Mouse (Mus musculus) heart, postnatal 0 days (tissue): ENCODE results near the gene Aknad1. TPM values are rescaled to one million over a fixed set of nuclear protein-coding genes. Genes with fewer than 3 reads are reported as not detected.

Source experiments
- ATAC-seq: fragments of 200-750 bp; cut with Nextera tagmentation; 2 replicates; pipeline ENCODE4 v1.8.0; 2017; ENCODE audit warnings: low read depth, moderate number of reproducible peaks, moderate library complexity; ENCODE audit not compliant: insufficient read depth
- DNase-seq: peaks from one replicate; pipeline ENCODE4 v3.0.0-alpha.2; 2016; ENCODE audit warnings: low spot score
- H3K27ac ChIP-seq: fragments of 300-500 bp; sonication (generic); 2 replicates; pipeline ENCODE4 v1.5.1; 2014; ENCODE audit warnings: low read depth, mild to moderate bottlenecking
- H3K27me3 ChIP-seq: fragments of 300-500 bp; sonication (generic); 2 replicates; pipeline ENCODE4 v1.6.1; 2014; ENCODE audit warnings: low read length, mixed read lengths; ENCODE audit not compliant: control insufficient read depth, insufficient read depth
- H3K36me3 ChIP-seq: fragments of 300-500 bp; sonication (generic); replicated peaks from 2 replicates; pipeline ENCODE4 v1.6.1; 2014; ENCODE audit warnings: low read length, mixed read lengths; ENCODE audit not compliant: control insufficient read depth, insufficient read depth
- H3K4me1 ChIP-seq: fragments of 300-500 bp; sonication (generic); 2 replicates; pipeline ENCODE4 v1.6.1; 2014; ENCODE audit warnings: antibody characterized with exemption; ENCODE audit not compliant: control insufficient read depth, insufficient read depth
- H3K4me2 ChIP-seq: fragments of 300-500 bp; sonication (generic); 2 replicates; pipeline ENCODE4 v1.6.1; 2014; ENCODE audit warnings: low read depth, mild to moderate bottlenecking, low read length, moderate library complexity
- H3K4me3 ChIP-seq: fragments of 300-500 bp; sonication (generic); 2 replicates; pipeline ENCODE4 v1.5.1; 2014; ENCODE audit warnings: low read depth, low read length
- H3K9ac ChIP-seq: fragments of 300-500 bp; sonication (generic); replicated peaks from 2 replicates; pipeline ENCODE4 v1.6.1; 2014; ENCODE audit warnings: low read depth, low read length, mixed read lengths
- H3K9me3 ChIP-seq: fragments of 300-500 bp; sonication (generic); replicated peaks from 2 replicates; pipeline ENCODE4 v1.6.1; 2016; ENCODE audit warnings: low read length; ENCODE audit not compliant: control insufficient read depth
- CTCF ChIP-seq: IDR thresholded peaks from 2 replicates; pipeline ENCODE4 v1.5.1; 2016; ENCODE audit warnings: antibody characterized with exemption, control low read depth, low read depth
- EP300 ChIP-seq: IDR thresholded peaks from 2 replicates; pipeline ENCODE4 v1.6.1; 2016; ENCODE audit warnings: antibody characterized with exemption, low read depth
- WGBS: fragments of 180-500 bp; shearing (Covaris S2); extraction: QIAGEN DNeasy Blood & Tissue Kit; methylation state at CpG from one replicate; pipeline ENCODE4 v1.1.7; 2014; 5-methylcytosine and 5-hydroxymethylcytosine counted together
- polyA plus RNA-seq: library from polyadenylated mRNA; unstranded; fragments of >200 nt; fragmentation: Nextera tagmentation; extraction: Ambion mirVana; gene quantifications from 2 replicates; pipeline ENCODE4 v1.2.1, GENCODE M21; 2015
- total RNA-seq: library from RNA; depleted of rRNA; stranded (reverse); fragments of >200 nt; gene quantifications from 2 replicates; pipeline ENCODE4 v1.2.3, GENCODE M21; 2014; ENCODE audit warnings: low replicate concordance; rRNA removed

Gene Aknad1
- total RNA-seq (not detected in 2 replicates), polyA plus RNA-seq (0.05 TPM in 1 of 2 replicates, not detected in the other)

GRCm38 (mm10) chr3:108739045-108739708 lies at the start of gene Aknad1:
Gene Aknad1 (plus strand): TSS chr3:108739658.
- H3K27ac ChIP-seq: no peak within 1 kb of the TSS
- DNase-seq (no peak), ATAC-seq (no peak)
- H3K36me3 ChIP-seq: no peaks in the 10 kb centered on the region
- no peaks in the 10 kb centered on the region; the same call in 1 of the 2 replicates for H3K4me1 ChIP-seq
- TF ChIP-seq EP300 (no peak), CTCF (no peak)
- no peak within 1 kb of the TSS for H3K4me3 ChIP-seq
- no peak within 1 kb of the TSS for H3K4me2 ChIP-seq
- H3K9ac ChIP-seq: no peak within 1 kb of the TSS
- no peaks in the 10 kb centered on the region for H3K9me3 ChIP-seq
- WGBS: 48% methylated on average over 8 of the region's 8 CpGs
- no peaks in the 10 kb centered on the region for H3K27me3 ChIP-seq

- ATAC-seq: no peak
- WGBS: 84% methylated on average over 4 of the region's 4 CpGs
- H3K36me3 ChIP-seq: peaks cover 35% of the 10 kb centered on the region; the same call in 1 of the 2 replicates
These were observed 49.5 kb upstream of the Aknad1 start for GRCm38 (mm10) chr3:108689979-108690378.

GRCm38 (mm10) chr3:108694321-108694720 lies 45.1 kb upstream of the Aknad1 start:
- no peaks in the 10 kb centered on the region for H3K4me1 ChIP-seq
- H3K27me3 ChIP-seq: no peaks in the 10 kb centered on the region
- DNase-seq (no peak), ATAC-seq (no peak)
- no peaks in the 10 kb centered on the region for H3K9me3 ChIP-seq
- H3K4me3 ChIP-seq: no peak overlapping the region
- H3K36me3 ChIP-seq: peaks cover 39% of the 10 kb centered on the region
- no peak overlapping the region for H3K4me2 ChIP-seq
- TF ChIP-seq EP300 (no peak), CTCF (no peak)
- 63% methylated on average over 9 of the region's 9 CpGs for WGBS
- H3K9ac ChIP-seq: no peak overlapping the region
- no peak overlapping the region for H3K27ac ChIP-seq

More at GRCm38 (mm10) chr3:108689979-108690378, 49.5 kb upstream of the Aknad1 start:
- Histone ChIP-seq H3K27ac (no peak overlapping the region), H3K9me3 (no peaks in the 10 kb centered on the region), H3K4me3 (no peak overlapping the region), H3K4me2 (no peak overlapping the region), H3K9ac (no peak overlapping the region), H3K4me1 (no peaks in the 10 kb centered on the region), H3K27me3 (no peaks in the 10 kb centered on the region)
- TF ChIP-seq EP300: no peak
- TF ChIP-seq CTCF: no peak
- no peak for DNase-seq

GRCm38 (mm10) chr3:108698662-108699061 lies 40.8 kb upstream of the Aknad1 start:
- no peaks in the 10 kb centered on the region for H3K4me1 ChIP-seq
- 89% methylated on average over 8 of the region's 8 CpGs for WGBS
- peaks cover 54% of the 10 kb centered on the region for H3K36me3 ChIP-seq
- H3K4me2 ChIP-seq: no peak overlapping the region
- H3K27me3 ChIP-seq: no peaks in the 10 kb centered on the region
- no peak overlapping the region for H3K4me3 ChIP-seq
- H3K9me3 ChIP-seq: no peaks in the 10 kb centered on the region
- H3K27ac ChIP-seq: no peak overlapping the region
- TF ChIP-seq CTCF (no peak), EP300 (no peak)
- ATAC-seq (no peak), DNase-seq (no peak)
- no peak overlapping the region for H3K9ac ChIP-seq

- Histone ChIP-seq H3K4me2 (no peak overlapping the region), H3K36me3 (peaks cover 50% of the 10 kb centered on the region)
- 86% methylated on average over 4 of the region's 4 CpGs for WGBS
These were observed 39.7 kb upstream of the Aknad1 start for GRCm38 (mm10) chr3:108699786-108700185.

GRCm38 (mm10) chr3:108701256-108701655 lies 38.2 kb upstream of the Aknad1 start:
- no peak overlapping the region for H3K9ac ChIP-seq
- H3K9me3 ChIP-seq: no peaks in the 10 kb centered on the region
- no peak for ATAC-seq
- no peaks in the 10 kb centered on the region for H3K27me3 ChIP-seq
- peaks cover 43% of the 10 kb centered on the region for H3K36me3 ChIP-seq
- no peak overlapping the region for H3K27ac ChIP-seq
- H3K4me1 ChIP-seq: no peaks in the 10 kb centered on the region
- DNase-seq: peak; percentile 28
- TF ChIP-seq CTCF (peak; percentile 56), EP300 (no peak)
- no peak overlapping the region for H3K4me2 ChIP-seq
- no peak overlapping the region for H3K4me3 ChIP-seq
- WGBS: 68% methylated on average over 1 of the region's 1 CpGs

More at GRCm38 (mm10) chr3:108699786-108700185, 39.7 kb upstream of the Aknad1 start:
- H3K4me3 ChIP-seq: no peak overlapping the region
- H3K9ac ChIP-seq: no peak overlapping the region
- no peak overlapping the region for H3K27ac ChIP-seq
- TF ChIP-seq EP300 (no peak), CTCF (no peak)
- H3K27me3 ChIP-seq: no peaks in the 10 kb centered on the region
- ATAC-seq (no peak), DNase-seq (no peak)
- H3K4me1 ChIP-seq: no peaks in the 10 kb centered on the region
- H3K9me3 ChIP-seq: no peaks in the 10 kb centered on the region
